Mouse (Mus musculus) adrenal gland, adult 8-10 months (tissue): ENCODE results near the gene Clca3a1. TPM values are rescaled to one million over a fixed set of nuclear protein-coding genes. Genes with fewer than 3 reads are reported as not detected.

ENCODE experiments used
- DNase-seq: peaks from one replicate; pipeline ENCODE4 v3.0.0; 2022
- total RNA-seq, 4 experiments: library from RNA; stranded (reverse); gene quantifications; 2 replicates each; pipeline ENCODE4 v1.2.4; 2022

Clca3a1 gene
- total RNA-seq, 4 experiments from 2014 or later = 0.89 to 3.4 (median 2.2) TPM

DNA sequence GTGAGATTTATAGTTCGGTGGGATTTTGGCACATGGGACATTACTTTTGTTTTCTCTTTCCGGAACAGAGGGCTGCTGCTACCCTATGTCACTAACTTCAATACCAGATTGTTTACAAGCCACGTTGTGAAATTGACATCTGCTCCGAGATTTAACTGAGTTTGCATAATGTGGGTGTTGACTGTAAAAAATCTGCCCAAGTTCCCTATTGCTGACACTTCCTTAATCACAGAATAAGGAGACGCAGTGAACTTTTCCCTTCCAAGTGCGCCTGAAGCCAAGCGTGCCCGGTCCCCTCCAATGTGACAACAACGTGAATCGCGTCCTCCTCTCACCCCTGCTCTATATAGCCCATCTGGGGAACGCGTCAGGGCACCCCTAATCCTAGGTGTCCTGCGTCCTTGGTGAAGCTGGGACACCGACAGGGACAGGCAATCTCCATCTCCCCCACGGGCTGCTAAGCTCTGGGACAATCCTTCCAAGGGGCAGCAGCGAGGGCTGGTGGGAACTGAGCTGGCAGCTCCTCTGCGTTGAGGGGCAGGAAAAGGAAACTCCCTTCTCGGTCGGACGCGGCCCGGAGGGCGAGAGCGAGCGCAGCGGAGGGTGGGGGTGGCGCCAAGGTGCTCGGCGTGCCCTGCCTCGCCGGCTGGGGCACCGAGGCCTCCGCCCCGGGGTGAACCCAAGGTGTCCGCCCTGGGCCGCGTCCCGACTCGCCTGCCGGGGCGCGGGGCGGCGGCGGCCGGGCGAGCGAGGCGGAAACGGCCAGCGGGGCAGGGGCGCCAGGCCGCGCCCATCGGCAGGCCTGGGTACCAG, 41.5 kb downstream of the Clca3a1 start:
- peak; percentile 54 for DNase-seq

DNA sequence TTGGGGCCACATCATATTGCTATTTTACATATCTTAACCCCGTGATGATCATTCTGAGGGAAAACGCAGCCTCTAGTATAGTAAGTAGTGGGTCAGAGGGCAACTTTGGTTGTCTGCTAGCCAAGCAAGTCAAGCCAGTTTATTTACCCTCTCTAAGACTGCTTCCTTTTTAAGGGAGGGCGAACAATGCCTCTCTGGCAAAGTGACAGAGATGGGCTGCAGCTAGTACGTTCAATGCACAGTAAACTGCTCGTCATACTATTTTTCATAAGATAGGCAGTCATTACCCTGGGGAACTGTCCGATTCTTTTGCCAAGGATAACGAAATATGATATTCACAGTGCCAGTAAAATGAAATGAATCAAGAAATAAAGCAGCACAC, 42.1 kb downstream of the Clca3a1 start:
- DNase-seq = peak; percentile 20

DNA sequence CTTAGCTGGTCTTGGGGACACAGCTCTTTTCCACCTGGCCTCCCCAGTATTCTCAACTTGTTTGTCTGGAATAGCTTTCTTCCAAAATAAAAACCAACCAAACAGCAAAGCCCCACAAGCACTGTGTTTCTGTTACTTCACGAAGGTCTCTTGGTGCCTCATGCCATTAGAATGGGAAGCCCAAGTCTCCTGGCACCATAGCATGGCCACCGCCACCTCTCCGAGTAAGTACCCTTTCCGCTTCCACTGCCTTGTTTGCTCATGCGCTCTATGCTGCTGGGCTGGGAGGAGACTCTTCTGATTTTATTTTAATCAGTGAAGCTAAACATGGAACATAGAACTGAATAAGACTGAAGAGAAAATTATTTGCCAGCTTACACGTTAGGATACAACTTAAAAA, 42.9 kb downstream of the Clca3a1 start:
- DNase-seq = no peak

DNA sequence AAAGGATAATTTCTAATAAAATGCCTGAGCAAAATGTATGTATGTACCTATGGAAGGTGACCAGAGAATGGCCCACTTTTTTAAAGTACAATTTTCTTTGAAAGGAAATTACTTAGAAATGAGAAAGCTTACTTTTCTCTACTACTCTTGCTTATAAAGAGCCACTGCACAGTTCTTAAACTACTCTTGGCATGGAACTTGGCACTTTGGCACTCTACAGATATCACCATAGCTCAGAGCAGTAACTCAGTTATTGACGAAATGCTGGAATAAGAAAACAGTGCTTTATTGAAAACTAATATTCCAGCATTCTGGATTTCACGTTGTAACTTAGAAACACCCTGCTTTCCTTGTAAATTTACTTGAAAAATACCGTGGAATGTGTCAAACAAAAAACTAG, 43.7 kb downstream of the Clca3a1 start:
- DNase-seq = no peak

DNA sequence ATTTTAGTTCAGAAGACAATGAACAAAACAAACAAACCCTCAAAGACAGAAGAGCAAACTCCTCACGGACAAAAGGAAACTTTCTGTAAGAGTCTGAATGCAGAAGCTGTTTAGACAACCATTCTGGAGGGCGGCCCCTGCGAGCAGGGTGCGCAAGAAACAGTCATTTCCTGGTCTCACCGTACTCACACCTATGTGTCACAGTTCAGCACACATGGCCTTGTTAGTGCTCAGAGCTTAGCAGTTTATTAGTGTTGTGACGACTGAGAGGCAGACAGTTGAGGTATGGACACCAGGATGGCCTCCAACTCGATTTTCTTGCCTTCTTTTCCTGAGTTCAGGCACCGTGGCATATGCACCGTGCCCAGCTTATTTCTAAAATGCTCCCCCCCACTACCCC, 44.9 kb downstream of the Clca3a1 start:
- no peak for DNase-seq

DNA sequence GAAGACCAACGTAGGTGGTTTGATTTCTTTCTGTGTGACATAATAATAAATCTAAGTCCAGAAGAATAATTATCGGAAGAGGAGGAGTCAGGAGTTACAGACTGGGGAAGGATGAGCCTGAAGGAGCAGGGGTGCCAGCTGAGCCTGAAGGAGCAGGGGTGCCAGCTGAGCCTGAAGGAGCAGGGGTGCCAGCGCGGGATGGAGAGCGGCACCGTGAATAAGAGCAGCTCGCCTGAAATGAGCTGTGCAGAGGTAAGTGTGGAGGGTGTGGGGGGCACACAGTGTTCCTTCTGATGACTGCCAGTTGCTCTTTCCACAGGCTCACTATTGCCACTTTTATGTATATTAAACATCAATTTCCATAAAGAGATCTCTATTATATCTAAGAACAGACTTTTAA, 45.7 kb downstream of the Clca3a1 start:
- no peak for DNase-seq

DNA sequence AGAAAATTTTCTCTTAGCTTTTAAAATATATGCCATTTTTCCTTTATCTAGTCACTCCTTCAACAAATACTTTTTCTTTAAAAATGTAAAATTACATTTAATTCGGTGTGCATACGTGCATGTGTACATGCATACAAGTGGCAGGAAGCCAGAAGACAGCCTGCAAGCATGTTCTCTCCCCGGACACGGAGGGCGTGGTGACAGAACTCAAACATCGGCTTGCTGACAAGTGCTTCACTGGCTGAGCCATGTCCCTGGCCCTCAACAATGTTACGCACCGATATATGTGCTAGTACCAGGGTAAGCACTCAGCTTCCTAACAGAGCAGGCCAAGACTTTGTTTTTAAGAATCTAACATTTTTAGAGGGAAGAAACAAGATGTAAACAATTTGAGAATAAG, 46.2 kb downstream of the Clca3a1 start:
- DNase-seq = no peak

DNA sequence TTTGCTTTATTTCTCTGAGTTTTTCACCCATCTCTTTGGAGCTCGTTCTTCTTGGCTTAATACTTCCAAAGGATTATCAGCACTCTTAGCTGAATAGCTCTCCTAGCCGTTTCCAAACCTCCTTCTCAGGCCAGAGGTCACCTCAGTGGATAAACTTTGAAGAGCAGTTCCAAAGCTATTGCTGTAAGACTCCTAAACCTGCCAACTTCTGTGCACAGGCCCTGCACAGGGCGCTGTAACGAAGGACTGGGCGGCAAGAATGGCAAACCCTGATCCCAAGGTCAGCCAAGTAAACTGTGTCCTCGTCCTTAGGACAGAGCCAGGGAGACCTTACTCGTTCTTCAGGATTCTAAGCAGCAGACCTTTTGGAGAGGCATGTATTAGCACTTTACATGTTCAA, 46.7 kb downstream of the Clca3a1 start:
- peak; percentile 63 for DNase-seq

DNA sequence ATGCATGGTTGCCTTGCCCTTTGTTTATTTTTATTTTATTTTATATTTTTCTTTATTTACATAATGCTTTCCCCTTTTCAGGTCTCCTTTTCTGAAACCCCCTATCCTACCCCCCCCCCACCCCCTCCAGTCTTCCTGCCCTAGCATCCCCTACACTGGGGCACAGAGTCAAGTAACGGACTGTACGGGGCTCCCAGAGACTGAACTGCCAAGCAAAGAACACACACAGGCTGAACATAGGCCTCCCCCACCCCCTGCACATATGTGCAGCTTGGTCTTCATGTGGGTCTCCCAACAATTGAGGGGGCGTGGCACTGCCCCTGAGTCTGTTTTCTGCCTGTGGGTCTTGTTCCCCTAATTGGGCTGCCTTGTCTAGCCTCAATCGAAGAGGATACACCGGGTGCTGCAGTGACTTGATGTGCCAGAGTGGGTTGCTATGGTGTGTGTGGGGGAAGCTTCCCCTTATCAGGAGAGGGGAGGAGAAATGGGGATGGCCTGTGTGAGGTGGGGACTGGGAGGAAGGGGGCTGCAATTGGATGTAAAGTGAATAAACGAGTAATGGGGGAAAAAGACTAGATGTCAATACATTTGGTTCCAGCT, 49.1 kb downstream of the Clca3a1 start:
- DNase-seq = no peak

DNA sequence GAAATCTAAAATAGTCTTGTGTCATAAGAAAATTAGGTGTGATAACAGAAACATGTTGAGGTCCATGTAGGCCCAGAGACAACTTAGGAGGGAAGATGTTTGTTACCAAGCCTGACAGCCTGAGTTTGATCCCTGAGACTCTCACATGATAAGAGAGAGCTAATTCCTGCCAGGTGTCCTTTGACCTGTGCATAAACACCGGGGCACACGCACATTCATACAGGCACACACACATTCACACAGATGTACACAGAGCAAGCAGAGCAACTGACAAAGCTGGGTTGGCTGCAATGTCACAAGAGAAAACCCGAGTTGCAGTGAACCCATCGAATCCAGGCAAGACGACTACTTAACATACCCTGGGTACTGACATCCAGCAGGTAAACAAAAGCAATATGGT, 52.2 kb downstream of the Clca3a1 start:
- no peak for DNase-seq

DNA sequence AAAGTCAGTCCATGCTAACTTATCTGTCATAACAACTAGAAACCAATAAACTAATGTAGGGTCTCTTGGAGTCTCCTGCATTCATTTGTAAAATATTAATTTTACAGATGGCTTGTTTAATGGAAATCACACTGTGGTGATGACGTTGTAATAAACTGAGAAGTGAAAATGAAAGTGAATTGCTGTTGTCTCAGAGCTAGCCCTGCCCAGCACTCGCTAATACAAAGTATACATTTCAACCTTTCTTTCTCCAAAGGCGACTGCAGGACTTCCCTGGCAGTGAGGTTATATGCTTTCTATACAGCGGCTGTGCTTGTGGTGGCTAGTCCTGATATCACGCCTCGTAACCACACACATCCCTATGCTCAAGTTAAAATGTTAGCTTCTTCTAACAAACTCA, 56.8 kb downstream of the Clca3a1 start:
- no peak for DNase-seq

DNA sequence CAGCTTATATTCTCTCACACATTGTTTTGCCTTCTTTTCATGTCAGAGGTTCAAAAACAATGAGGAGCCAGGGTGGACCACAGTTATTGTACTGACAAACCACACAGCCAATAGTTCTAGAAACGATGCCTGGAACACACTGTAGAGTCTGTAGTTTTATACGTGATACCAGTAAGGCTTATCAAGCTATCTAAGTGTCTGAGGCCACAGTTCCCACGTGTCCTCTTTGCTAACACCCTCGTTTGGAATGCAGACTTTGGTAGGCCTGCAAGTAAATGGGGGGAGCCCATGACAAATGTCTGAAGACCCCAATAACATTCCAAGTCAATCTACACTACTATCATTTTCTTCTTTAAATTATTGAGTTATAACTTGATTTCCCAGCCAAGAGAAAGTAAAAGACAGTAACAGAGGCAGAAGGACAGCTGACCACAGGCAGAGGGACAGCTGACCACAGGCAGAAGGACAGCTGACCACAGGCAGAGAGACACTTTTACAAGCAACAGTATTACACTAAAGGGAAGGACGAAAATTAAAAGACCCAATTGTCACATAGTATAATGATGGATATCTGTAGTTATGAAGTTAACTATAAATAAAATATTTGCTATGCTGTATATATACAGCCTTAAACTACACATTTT, 61.9 kb downstream of the Clca3a1 start:
- no peak for DNase-seq

DNA sequence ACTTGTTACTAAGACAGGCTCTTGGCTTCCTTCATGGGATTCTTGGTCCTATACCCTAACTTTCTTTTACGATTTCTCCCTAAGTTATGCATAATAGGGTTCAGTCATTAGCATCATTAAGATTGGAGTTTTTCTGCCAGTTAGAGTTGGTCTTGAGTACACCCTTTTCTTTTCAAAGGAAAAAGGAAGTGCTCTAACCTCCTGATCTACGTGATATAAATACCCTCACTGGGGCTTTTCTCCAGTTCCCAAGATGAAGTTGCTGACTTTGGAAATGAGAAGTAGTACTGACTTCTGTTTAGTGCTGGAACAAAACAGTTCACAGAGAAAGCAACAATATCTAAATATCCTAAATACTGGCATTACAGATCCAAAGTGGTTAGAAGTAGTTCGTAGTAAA, 62.8 kb downstream of the Clca3a1 start:
- no peak for DNase-seq

DNA sequence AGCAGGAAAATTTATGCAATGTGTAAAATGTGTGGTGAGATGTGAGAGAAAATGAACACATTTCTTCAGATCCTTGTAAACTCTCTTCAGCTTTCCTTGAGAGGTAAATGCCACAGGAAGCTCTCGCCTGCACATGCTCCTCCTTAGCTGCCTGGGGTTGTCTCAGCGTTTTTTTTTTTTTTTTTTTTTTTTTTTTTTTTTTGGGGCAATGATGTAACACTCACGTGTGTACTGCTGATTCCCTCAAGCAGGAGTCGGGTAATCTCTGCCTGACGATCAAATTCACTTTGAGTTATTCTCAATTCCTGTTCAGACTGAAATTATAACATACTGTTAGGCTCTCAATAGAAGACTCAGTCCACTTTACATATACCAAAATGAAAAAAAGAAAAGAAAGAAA, 63.6 kb downstream of the Clca3a1 start:
- no peak for DNase-seq

DNA sequence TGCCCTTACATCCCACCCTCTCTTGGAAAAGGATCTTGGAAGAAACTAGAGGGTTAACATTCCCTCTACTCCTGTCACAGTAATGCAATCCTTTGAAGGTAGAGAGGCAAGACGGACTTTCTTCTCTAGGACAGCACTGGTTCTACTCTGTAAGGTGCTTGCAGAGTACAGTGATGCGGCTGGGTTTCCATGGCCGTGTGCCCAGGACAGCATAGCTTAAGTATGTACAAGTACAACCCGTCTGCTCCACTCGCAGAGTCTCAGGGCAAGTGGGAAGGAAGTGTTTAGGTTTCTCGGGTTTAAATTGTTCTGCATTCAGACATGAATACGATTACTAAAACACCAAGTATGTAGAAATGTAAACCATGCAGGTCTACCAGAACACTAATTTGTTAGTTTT, 65.8 kb downstream of the Clca3a1 start:
- DNase-seq = no peak

DNA sequence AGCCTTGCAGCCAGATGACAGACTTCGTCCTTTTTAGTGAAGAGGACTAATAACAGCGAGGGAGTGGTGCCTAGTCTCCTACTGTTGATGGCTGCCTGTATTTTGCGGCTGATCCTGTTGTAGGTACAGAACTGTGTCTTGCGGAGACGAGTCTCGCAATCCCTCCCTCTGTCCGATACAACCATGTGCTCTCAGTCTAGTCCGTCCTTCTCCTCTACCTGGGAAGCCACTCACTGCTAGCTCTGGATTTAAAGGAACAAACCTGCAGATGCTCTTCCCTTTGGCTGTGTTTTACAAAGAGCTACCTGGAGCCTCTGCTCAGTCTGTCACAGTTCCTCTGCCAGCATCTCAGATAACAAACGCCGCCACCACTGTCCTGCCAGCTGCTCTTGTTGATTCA, 66.7 kb downstream of the Clca3a1 start:
- no peak for DNase-seq

DNA sequence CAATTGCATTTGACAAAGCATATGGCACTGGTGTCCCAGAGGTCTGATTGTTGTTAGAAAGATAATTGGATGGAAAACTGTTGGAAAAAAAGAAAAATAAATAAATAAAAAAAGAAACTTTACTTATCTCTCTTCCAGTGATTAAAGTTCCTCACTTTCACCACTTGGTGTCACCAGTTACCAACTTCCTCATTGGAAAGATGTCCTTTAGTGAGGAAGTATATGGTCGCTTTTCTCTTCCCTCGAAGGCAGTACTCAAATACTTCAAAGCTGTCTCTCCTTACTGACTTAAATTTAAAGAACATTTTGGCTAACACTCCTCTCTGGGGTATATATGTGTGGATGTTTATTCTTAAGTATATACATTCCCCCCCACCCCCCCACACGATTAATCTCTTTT, 68.7 kb downstream of the Clca3a1 start:
- no peak for DNase-seq

DNA sequence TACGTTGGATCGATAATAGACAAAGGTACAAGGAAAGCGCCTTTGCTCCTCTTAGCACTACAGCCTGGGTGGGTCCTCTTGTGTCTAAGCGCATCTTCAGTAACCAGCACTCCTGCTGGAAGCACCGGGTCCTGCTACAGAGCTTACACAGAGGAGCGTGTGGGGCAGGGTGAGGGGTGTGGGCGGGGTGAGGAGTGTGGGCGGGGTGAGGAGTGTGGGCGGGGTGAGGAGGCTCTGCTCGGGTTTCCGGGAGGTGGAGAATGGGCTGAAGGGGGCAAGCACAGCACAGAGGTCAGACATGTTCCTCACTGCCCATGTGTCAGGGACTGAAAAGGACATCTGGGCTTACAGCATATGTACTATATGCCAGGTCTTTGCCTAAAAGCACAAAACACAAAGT, 71.5 kb downstream of the Clca3a1 start:
- DNase-seq = no peak

DNA sequence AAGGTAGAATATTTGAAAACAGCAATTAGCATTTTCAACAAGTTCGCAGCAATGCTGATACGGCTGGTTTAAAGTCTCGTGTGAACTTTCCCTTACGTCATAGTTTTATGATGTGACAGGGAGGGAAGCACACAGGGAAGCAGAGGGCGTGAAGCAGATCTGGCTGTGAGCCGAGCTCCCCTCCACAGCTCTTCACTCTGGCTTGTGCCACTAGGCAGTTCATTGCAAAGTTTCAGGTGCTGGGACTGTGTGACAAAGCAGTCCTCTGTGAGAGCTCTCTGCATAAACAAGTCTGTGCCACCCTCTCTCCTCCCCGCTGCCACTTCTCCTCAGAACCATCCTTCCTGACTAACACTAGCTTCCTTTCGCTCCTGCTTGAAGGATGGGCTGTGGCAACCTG, 72.5 kb downstream of the Clca3a1 start:
- no peak for DNase-seq

DNA sequence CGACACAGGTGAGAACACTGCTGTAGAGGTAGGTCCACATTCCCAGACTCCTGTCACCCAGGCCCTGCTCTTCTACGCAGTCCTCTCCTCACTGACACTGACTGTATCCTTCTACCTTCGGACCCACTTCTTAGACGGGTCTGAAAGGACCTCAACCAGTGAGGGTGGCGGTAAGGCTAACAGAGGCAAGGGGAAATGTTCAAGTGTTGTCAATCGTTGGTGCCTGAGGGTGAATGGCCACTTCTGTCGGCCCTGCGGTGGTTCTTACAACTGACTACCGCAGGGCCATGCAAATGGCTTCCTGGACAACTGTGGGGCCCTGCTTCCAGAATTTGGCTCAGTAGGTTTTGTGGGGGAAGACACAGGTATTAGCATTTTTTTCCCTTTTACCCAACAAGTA, 73.2 kb downstream of the Clca3a1 start:
- no peak for DNase-seq

DNA sequence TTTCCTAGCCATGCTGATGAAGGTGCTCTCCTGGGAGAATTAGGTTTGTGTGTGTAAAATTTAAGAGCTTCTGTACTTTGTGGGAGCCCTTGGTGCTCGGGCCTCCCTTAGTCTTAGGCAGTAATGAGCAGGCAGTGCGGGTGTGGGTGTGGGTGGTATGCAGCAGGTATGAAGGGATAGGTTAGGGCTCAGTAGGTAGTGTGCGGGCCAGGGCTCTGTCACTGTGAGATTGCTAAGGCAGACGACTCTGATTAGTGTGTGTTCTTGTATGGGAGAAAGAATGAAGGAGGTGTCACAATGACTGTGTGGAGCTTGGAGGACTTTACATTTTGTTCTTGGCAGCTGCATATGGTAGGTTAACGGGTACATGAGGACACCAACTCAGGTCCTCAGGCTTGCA, 74.6 kb downstream of the Clca3a1 start:
- DNase-seq = no peak

DNA sequence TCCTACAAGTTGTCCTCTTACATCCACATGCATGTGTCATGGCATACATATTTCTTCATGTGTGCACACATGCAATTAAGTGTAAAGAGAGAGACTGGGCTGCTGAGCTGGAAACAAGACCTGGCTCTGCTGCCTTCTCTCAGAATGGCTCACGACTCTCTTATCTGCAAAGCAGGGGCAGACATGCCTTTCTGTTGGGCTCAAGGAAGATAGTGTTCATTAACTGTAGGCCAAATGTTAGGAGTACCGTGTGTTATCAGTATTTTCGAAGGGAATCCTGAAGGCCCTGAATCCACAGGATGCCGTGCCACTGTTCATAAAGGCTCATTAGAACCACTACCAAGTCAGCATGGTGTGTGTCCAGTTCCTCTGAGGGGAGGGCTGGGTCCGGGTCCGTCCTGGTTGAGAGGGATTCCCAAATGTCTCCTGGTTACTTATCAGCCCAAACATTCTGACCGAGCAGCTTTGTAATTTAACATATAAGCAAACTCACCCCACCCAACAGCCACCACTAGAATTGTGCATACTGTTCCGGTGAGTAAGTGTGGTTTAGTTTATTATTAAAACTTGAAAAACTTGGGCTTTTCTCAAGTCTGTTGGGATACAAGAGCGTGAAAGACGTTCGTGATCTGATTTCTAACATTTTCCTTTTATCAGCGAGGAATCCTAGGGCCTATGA, 77.5 kb downstream of the Clca3a1 start:
- DNase-seq = no peak

DNA sequence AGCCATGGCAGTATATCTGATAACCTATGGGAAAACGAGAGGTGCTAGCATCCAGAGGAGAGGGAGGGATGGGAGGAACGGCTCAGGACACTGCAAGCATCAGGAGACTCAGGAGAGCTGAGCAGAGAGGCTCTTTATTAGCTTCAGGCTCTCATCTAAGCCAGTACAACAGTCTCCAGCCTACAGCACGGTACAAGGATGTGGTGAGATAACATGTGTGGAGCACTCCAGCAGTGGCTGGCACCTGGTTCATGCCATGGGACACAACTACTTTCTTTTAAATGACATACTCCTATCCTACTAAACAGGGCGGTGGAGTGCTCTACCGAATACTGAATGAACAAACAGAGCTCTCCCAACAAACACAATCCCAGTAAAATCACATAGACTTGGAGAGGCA, 79.2 kb downstream of the Clca3a1 start:
- no peak for DNase-seq
